Mouse (Mus musculus) liver, embryonic 15.5 days (tissue): Measurements from ENCODE around the gene Zfp950. TPM values are rescaled to one million over a fixed set of nuclear protein-coding genes. Genes with fewer than 3 reads are reported as not detected.
A peak's percentile ranks its signal among the peaks of the same experiment; 100 is the strongest.
"Not testable (repeated sequence)": the region's sequence is repeated elsewhere in the genome, so short reads cannot be mapped to it uniquely, and the experiment has no call there.

Source experiments
- ATAC-seq: fragments of 200-750 bp; cut with Nextera tagmentation; 2 replicates; pipeline ENCODE4 v1.8.0; 2017; ENCODE audit warnings: moderate number of reproducible peaks, mild to moderate bottlenecking, moderate library complexity; ENCODE audit not compliant: insufficient read depth
- H3K27ac ChIP-seq: fragments of 300-500 bp; sonication (generic); replicated peaks from 2 replicates; pipeline ENCODE4 v1.5.1; 2015; ENCODE audit warnings: mild to moderate bottlenecking, inconsistent platforms
- H3K27me3 ChIP-seq: fragments of 300-500 bp; sonication (generic); 2 replicates; pipeline ENCODE4 v1.6.1; 2015; ENCODE audit warnings: mild to moderate bottlenecking, inconsistent platforms
- H3K36me3 ChIP-seq: fragments of 300-500 bp; sonication (generic); replicated peaks from 2 replicates; pipeline ENCODE4 v1.6.1; 2015; ENCODE audit warnings: moderate library complexity, mild to moderate bottlenecking, inconsistent platforms
- H3K4me1 ChIP-seq: fragments of 300-500 bp; sonication (generic); replicated peaks from 2 replicates; pipeline ENCODE4 v1.6.1; 2015; ENCODE audit warnings: inconsistent platforms
- H3K4me2 ChIP-seq: fragments of 300-500 bp; sonication (generic); 2 replicates; pipeline ENCODE4 v1.6.1; 2015; ENCODE audit warnings: moderate library complexity, mild to moderate bottlenecking, inconsistent platforms
- H3K4me3 ChIP-seq: fragments of 300-500 bp; sonication (generic); replicated peaks from 2 replicates; pipeline ENCODE4 v1.5.1; 2015; ENCODE audit warnings: mild to moderate bottlenecking, inconsistent platforms
- H3K9ac ChIP-seq: fragments of 300-500 bp; sonication (generic); 2 replicates; pipeline ENCODE4 v1.6.1; 2015; ENCODE audit warnings: moderate library complexity, mild to moderate bottlenecking, inconsistent platforms
- H3K9me3 ChIP-seq: fragments of 300-500 bp; sonication (generic); replicated peaks from 2 replicates; pipeline ENCODE4 v1.6.1; 2016; ENCODE audit warnings: inconsistent platforms
- WGBS: fragments of 180-500 bp; shearing (Covaris S2); methylation state at CpG from one replicate; pipeline ENCODE4 v1.1.7; 2015; ENCODE audit warnings: mixed read lengths; ENCODE audit not compliant: insufficient replicate concordance; 5-methylcytosine and 5-hydroxymethylcytosine counted together
- polyA plus RNA-seq: library from polyadenylated mRNA; unstranded; fragments of >200 nt; fragmentation: Nextera tagmentation; extraction: Ambion mirVana; gene quantifications from 2 replicates; pipeline ENCODE4 v1.2.1, GENCODE M21; 2015

The Zfp950 gene
- polyA plus RNA-seq: 10.8 and 12.2 TPM in 2 replicates

GRCm38 (mm10) chr19:61140342-61141206, at the start of gene Zfp950:
Gene Zfp950 (minus strand): TSS chr19:61140840.
- Histone ChIP-seq H3K36me3 (no peaks in the 10 kb centered on the region), H3K4me1 (peaks cover 21% of the 10 kb centered on the region), H3K27me3 (no peaks in the 10 kb centered on the region), H3K4me3 (peak within 1 kb of the TSS; percentile 76), H3K27ac (peak within 1 kb of the TSS; percentile 77), H3K4me2 (peak within 1 kb of the TSS; percentile 79), H3K9ac (peak within 1 kb of the TSS; percentile 74), H3K9me3 (no peaks in the 10 kb centered on the region)
- peak; percentile 100 for ATAC-seq
- under 1% methylated on average over 18 of the region's 18 CpGs for WGBS

- WGBS: 46% methylated on average over 2 of the region's 2 CpGs
Measured at GRCm38 (mm10) chr19:61183590-61183989, 43.0 kb upstream of the Zfp950 start, which contains the start of gene Gm6020. Gene Gm6020 (plus strand): TSS chr19:61183890.

GRCm38 (mm10) chr19:61175756-61176324, 35.2 kb upstream of the Zfp950 start, which contains the start of gene Gm7102:
Gene Gm7102 (minus strand): TSS chr19:61176309.
- no peak for ATAC-seq
- H3K9me3 ChIP-seq: no peaks in the 10 kb centered on the region
- peak within 1 kb of the TSS; percentile 47 for H3K4me2 ChIP-seq
- H3K36me3 ChIP-seq: no peaks in the 10 kb centered on the region
- peaks cover 7% of the 10 kb centered on the region for H3K27me3 ChIP-seq
- H3K27ac ChIP-seq: no peak within 1 kb of the TSS
- H3K9ac ChIP-seq: no peak within 1 kb of the TSS
- no peaks in the 10 kb centered on the region for H3K4me1 ChIP-seq
- WGBS: 22% methylated on average over 39 of the region's 39 CpGs
- peak within 1 kb of the TSS; percentile 26 for H3K4me3 ChIP-seq

More at GRCm38 (mm10) chr19:61183590-61183989, 43.0 kb upstream of the Zfp950 start, which contains the start of gene Gm6020:
- ATAC-seq, H3K4me2 ChIP-seq, H3K27ac ChIP-seq, H3K27me3 ChIP-seq, H3K4me1 ChIP-seq, H3K9ac ChIP-seq, H3K9me3 ChIP-seq, H3K36me3 ChIP-seq, H3K4me3 ChIP-seq: not testable (repeated sequence)

- Histone ChIP-seq H3K4me3 (peak overlapping the region; percentile 54), H3K9ac (peak overlapping the region; percentile 21; the same call in 1 of the 2 replicates), H3K9me3 (no peaks in the 10 kb centered on the region), H3K27ac (no peak overlapping the region), H3K4me1 (peaks cover 6% of the 10 kb centered on the region), H3K36me3 (no peaks in the 10 kb centered on the region), H3K27me3 (no peaks in the 10 kb centered on the region; the same call in 1 of the 2 replicates), H3K4me2 (peak overlapping the region; percentile 74)
- under 1% methylated on average over 27 of the region's 27 CpGs for WGBS
- peak; percentile 67 for ATAC-seq
Measured at GRCm38 (mm10) chr19:61151701-61152420, 11.2 kb upstream of the Zfp950 start.

- Histone ChIP-seq H3K27me3 (no peaks in the 10 kb centered on the region; the same call in 1 of the 2 replicates), H3K36me3 (no peaks in the 10 kb centered on the region), H3K9me3 (no peaks in the 10 kb centered on the region), H3K4me1 (peaks cover 6% of the 10 kb centered on the region), H3K4me3 (peak overlapping the region; percentile 54), H3K4me2 (peak overlapping the region; percentile 74), H3K27ac (no peak overlapping the region), H3K9ac (0 out of 2 replicates have a peak overlapping the region, but pooled peaks have one; percentile 21)
- 9% methylated on average over 8 of the region's 8 CpGs for WGBS
- peak; percentile 66 for ATAC-seq
Measured at GRCm38 (mm10) chr19:61151372-61151700, 10.7 kb upstream of the Zfp950 start.

GRCm38 (mm10) chr19:61141299-61141698, 659 bp upstream of the Zfp950 start:
- WGBS: 35% methylated on average over 4 of the region's 4 CpGs
- no peak for ATAC-seq
- Histone ChIP-seq H3K9ac (peak overlapping the region; percentile 74), H3K4me3 (peak overlapping the region; percentile 76), H3K4me1 (peaks cover 21% of the 10 kb centered on the region), H3K27me3 (no peaks in the 10 kb centered on the region), H3K27ac (peak overlapping the region; percentile 67), H3K36me3 (no peaks in the 10 kb centered on the region), H3K4me2 (peak overlapping the region; percentile 79), H3K9me3 (no peaks in the 10 kb centered on the region)

GRCm38 (mm10) chr19:61138655-61139054, 2.0 kb downstream of the Zfp950 start:
- Histone ChIP-seq H3K27me3 (no peaks in the 10 kb centered on the region), H3K36me3 (no peaks in the 10 kb centered on the region), H3K9ac (no peak overlapping the region), H3K27ac (0 out of 2 replicates have a peak overlapping the region, but pooled peaks have one; percentile 6), H3K4me2 (no peak overlapping the region), H3K4me1 (peaks cover 21% of the 10 kb centered on the region), H3K9me3 (no peaks in the 10 kb centered on the region), H3K4me3 (no peak overlapping the region)
- ATAC-seq: no peak

GRCm38 (mm10) chr19:61131096-61131495, 9.5 kb downstream of the Zfp950 start:
- Histone ChIP-seq H3K36me3 (peaks cover 4% of the 10 kb centered on the region; the same call in 1 of the 2 replicates), H3K9me3 (no peaks in the 10 kb centered on the region), H3K9ac (no peak overlapping the region), H3K27me3 (no peaks in the 10 kb centered on the region), H3K4me2 (no peak overlapping the region), H3K4me3 (no peak overlapping the region), H3K27ac (no peak overlapping the region), H3K4me1 (no peaks in the 10 kb centered on the region)
- WGBS: 85% methylated on average over 10 of the region's 10 CpGs
- ATAC-seq: no peak

- Histone ChIP-seq H3K4me2 (no peak overlapping the region), H3K27ac (no peak overlapping the region), H3K4me1 (no peaks in the 10 kb centered on the region), H3K9ac (no peak overlapping the region), H3K36me3 (no peaks in the 10 kb centered on the region), H3K4me3 (no peak overlapping the region), H3K9me3 (no peaks in the 10 kb centered on the region; the same call in 1 of the 2 replicates), H3K27me3 (no peaks in the 10 kb centered on the region)
- ATAC-seq: no peak
- 40% methylated on average over 2 of the region's 2 CpGs for WGBS
Measured at GRCm38 (mm10) chr19:61110184-61110583, 30.5 kb downstream of the Zfp950 start.

- Histone ChIP-seq H3K4me3 (no peak overlapping the region), H3K9ac (no peak overlapping the region), H3K36me3 (no peaks in the 10 kb centered on the region), H3K9me3 (no peaks in the 10 kb centered on the region), H3K4me2 (no peak overlapping the region), H3K4me1 (no peaks in the 10 kb centered on the region), H3K27ac (no peak overlapping the region), H3K27me3 (no peaks in the 10 kb centered on the region)
- 10% methylated on average over 4 of the region's 4 CpGs for WGBS
- ATAC-seq: no peak
Measured at GRCm38 (mm10) chr19:61097764-61098163, 42.9 kb downstream of the Zfp950 start.

- H3K27ac ChIP-seq: no peak overlapping the region
- no peaks in the 10 kb centered on the region for H3K9me3 ChIP-seq
- H3K4me2 ChIP-seq: no peak overlapping the region
- no peaks in the 10 kb centered on the region for H3K4me1 ChIP-seq
- no peaks in the 10 kb centered on the region for H3K36me3 ChIP-seq
- no peaks in the 10 kb centered on the region for H3K27me3 ChIP-seq
- WGBS: 61% methylated on average over 2 of the region's 2 CpGs
- H3K4me3 ChIP-seq: no peak overlapping the region
- no peak overlapping the region for H3K9ac ChIP-seq
- ATAC-seq: no peak
Measured at GRCm38 (mm10) chr19:61096776-61097175, 43.9 kb downstream of the Zfp950 start.
